Mouse (Mus musculus): ENCODE measurements around the gene Usp5. TPM values are rescaled to one million over a fixed set of nuclear protein-coding genes. Genes with fewer than 3 reads are reported as not detected.

The Usp5 gene
- polyA plus RNA-seq, 1 experiment from 2014 or later: 199 TPM

- 78% methylated on average over 2 of the region's 2 CpGs for WGBS
- Histone ChIP-seq H3K27ac (replicated peaks) (no peak overlapping the region), H3K9ac (replicated peaks) (no peak overlapping the region), H3K4me2 (no peak overlapping the region), H3K4me3 (replicated peaks) (no peak overlapping the region), H3K9me3 (replicated peaks) (no peaks in the 10 kb centered on the region), H3K4me1 (no peaks in the 10 kb centered on the region), H3K27me3 (replicated peaks) (no peaks in the 10 kb centered on the region), H3K36me3 (no peaks in the 10 kb centered on the region)
- ATAC-seq (ENCODE audit: low FRiP score): no peak
These were observed 33.1 kb downstream of the Usp5 start for GRCm38 (mm10) chr6:124796200-124796599.

GRCm38 (mm10) chr6:124795781-124796180 is 33.5 kb downstream of the Usp5 start:
- no peak for ATAC-seq (ENCODE audit: low FRiP score)
- Histone ChIP-seq H3K9ac (replicated peaks) (no peak overlapping the region), H3K27me3 (replicated peaks) (no peaks in the 10 kb centered on the region), H3K27ac (replicated peaks) (no peak overlapping the region), H3K4me1 (no peaks in the 10 kb centered on the region), H3K9me3 (replicated peaks) (no peaks in the 10 kb centered on the region), H3K36me3 (no peaks in the 10 kb centered on the region), H3K4me3 (replicated peaks) (no peak overlapping the region), H3K4me2 (no peak overlapping the region)
- WGBS: 61% methylated on average over 4 of the region's 4 CpGs

- no peak overlapping the region for H3K4me3 ChIP-seq (replicated peaks)
- H3K4me2 ChIP-seq: no peak overlapping the region
- H3K4me1 ChIP-seq: no peaks in the 10 kb centered on the region
- H3K27me3 ChIP-seq (replicated peaks): no peaks in the 10 kb centered on the region
- no peak for ATAC-seq (ENCODE audit: low FRiP score)
- no peak overlapping the region for H3K9ac ChIP-seq (replicated peaks)
- 87% methylated on average over 3 of the region's 3 CpGs for WGBS
- no peak overlapping the region for H3K27ac ChIP-seq (replicated peaks)
- H3K36me3 ChIP-seq: no peaks in the 10 kb centered on the region
- no peaks in the 10 kb centered on the region for H3K9me3 ChIP-seq (replicated peaks)
These were observed 37.4 kb downstream of the Usp5 start for GRCm38 (mm10) chr6:124791911-124792310.

GRCm38 (mm10) chr6:124790121-124790520 is 39.2 kb downstream of the Usp5 start:
- WGBS: 80% methylated on average over 4 of the region's 4 CpGs
- no peaks in the 10 kb centered on the region for H3K9me3 ChIP-seq (replicated peaks)
- no peaks in the 10 kb centered on the region for H3K36me3 ChIP-seq
- no peak overlapping the region for H3K4me3 ChIP-seq (replicated peaks)
- no peak overlapping the region for H3K9ac ChIP-seq (replicated peaks)
- H3K4me2 ChIP-seq: no peak overlapping the region
- no peaks in the 10 kb centered on the region for H3K4me1 ChIP-seq
- no peak for ATAC-seq (ENCODE audit: low FRiP score)
- H3K27ac ChIP-seq (replicated peaks): no peak overlapping the region
- no peaks in the 10 kb centered on the region for H3K27me3 ChIP-seq (replicated peaks)

- WGBS: 89% methylated on average over 4 of the region's 4 CpGs
- Histone ChIP-seq H3K9ac (replicated peaks) (no peak overlapping the region), H3K9me3 (replicated peaks) (no peaks in the 10 kb centered on the region), H3K36me3 (no peaks in the 10 kb centered on the region), H3K27ac (replicated peaks) (no peak overlapping the region), H3K4me2 (no peak overlapping the region), H3K4me1 (no peaks in the 10 kb centered on the region), H3K4me3 (replicated peaks) (no peak overlapping the region), H3K27me3 (replicated peaks) (no peaks in the 10 kb centered on the region)
- no peak for ATAC-seq (ENCODE audit: low FRiP score)
These were observed 39.8 kb downstream of the Usp5 start for GRCm38 (mm10) chr6:124789519-124789918.

- Histone ChIP-seq H3K9me3 (replicated peaks) (no peaks in the 10 kb centered on the region), H3K27me3 (replicated peaks) (no peaks in the 10 kb centered on the region), H3K4me3 (replicated peaks) (no peak overlapping the region), H3K4me2 (no peak overlapping the region), H3K27ac (replicated peaks) (no peak overlapping the region), H3K36me3 (no peaks in the 10 kb centered on the region), H3K9ac (replicated peaks) (no peak overlapping the region), H3K4me1 (peaks cover 1% of the 10 kb centered on the region; the same call in 1 of the 2 replicates)
- ATAC-seq (ENCODE audit: low FRiP score): no peak
- WGBS: 82% methylated on average over 10 of the region's 10 CpGs
These were observed 41.6 kb downstream of the Usp5 start for GRCm38 (mm10) chr6:124787722-124788121.

GRCm38 (mm10) chr6:124786756-124787420 is 42.4 kb downstream of the Usp5 start:
- no peak overlapping the region for H3K27ac ChIP-seq (replicated peaks)

GRCm38 (mm10) chr6:124782436-124782835 is 46.8 kb downstream of the Usp5 start:
- H3K4me3 ChIP-seq (replicated peaks): no peak overlapping the region
- 29% methylated on average over 6 of the region's 6 CpGs for WGBS

More at GRCm38 (mm10) chr6:124786756-124787420, 42.4 kb downstream of the Usp5 start:
- Histone ChIP-seq H3K36me3 (no peaks in the 10 kb centered on the region), H3K4me1 (peaks cover 6% of the 10 kb centered on the region; the same call in 1 of the 2 replicates), H3K27me3 (replicated peaks) (no peaks in the 10 kb centered on the region), H3K4me3 (replicated peaks) (no peak overlapping the region), H3K9ac (replicated peaks) (no peak overlapping the region), H3K4me2 (no peak overlapping the region), H3K9me3 (replicated peaks) (no peaks in the 10 kb centered on the region)
- 47% methylated on average over 8 of the region's 8 CpGs for WGBS
- ATAC-seq (ENCODE audit: low FRiP score): no peak

GRCm38 (mm10) chr6:124780917-124781316 is 48.4 kb downstream of the Usp5 start:
- H3K36me3 ChIP-seq: no peaks in the 10 kb centered on the region
- no peak overlapping the region for H3K4me2 ChIP-seq
- ATAC-seq (ENCODE audit: low FRiP score): no peak
- no peak overlapping the region for H3K27ac ChIP-seq (replicated peaks)
- peaks cover 22% of the 10 kb centered on the region for H3K4me1 ChIP-seq
- no peak overlapping the region for H3K4me3 ChIP-seq (replicated peaks)
- H3K9me3 ChIP-seq (replicated peaks): no peaks in the 10 kb centered on the region
- no peak overlapping the region for H3K9ac ChIP-seq (replicated peaks)
- WGBS: 85% methylated on average over 7 of the region's 7 CpGs
- 0 out of 2 replicates have a peak, but pooled peaks cover 4% of the 10 kb centered on the region for H3K27me3 ChIP-seq (replicated peaks)

More at GRCm38 (mm10) chr6:124782436-124782835, 46.8 kb downstream of the Usp5 start:
- no peak for ATAC-seq (ENCODE audit: low FRiP score)
- Histone ChIP-seq H3K9ac (replicated peaks) (no peak overlapping the region; the same call in 1 of the 2 replicates), H3K36me3 (no peaks in the 10 kb centered on the region), H3K9me3 (replicated peaks) (no peaks in the 10 kb centered on the region), H3K4me1 (peaks cover 22% of the 10 kb centered on the region), H3K27me3 (replicated peaks) (0 out of 2 replicates have a peak, but pooled peaks cover 4% of the 10 kb centered on the region), H3K4me2 (peak overlapping the region; percentile 13; the same call in 1 of the 2 replicates), H3K27ac (replicated peaks) (no peak overlapping the region)

GRCm38 (mm10) chr6:124779984-124780416 is 49.3 kb downstream of the Usp5 start:
- 5% methylated on average over 10 of the region's 10 CpGs for WGBS
- no peaks in the 10 kb centered on the region for H3K36me3 ChIP-seq
- 0 out of 2 replicates have a peak, but pooled peaks cover 4% of the 10 kb centered on the region for H3K27me3 ChIP-seq (replicated peaks)
- peaks cover 22% of the 10 kb centered on the region for H3K4me1 ChIP-seq
- ATAC-seq (ENCODE audit: low FRiP score): 0 out of 2 replicates have a peak, but pooled peaks have one; percentile 29
- no peak overlapping the region; the same call in 1 of the 2 replicates for H3K27ac ChIP-seq (replicated peaks)
- peak overlapping the region; percentile 32; the same call in 1 of the 2 replicates for H3K9ac ChIP-seq (replicated peaks)
- H3K4me3 ChIP-seq (replicated peaks): peak overlapping the region; percentile 39
- H3K4me2 ChIP-seq: peak overlapping the region; percentile 71
- no peaks in the 10 kb centered on the region for H3K9me3 ChIP-seq (replicated peaks)

- Histone ChIP-seq H3K4me2 (peak within 1 kb of the TSS; percentile 71), H3K4me1 (peaks cover 22% of the 10 kb centered on the region), H3K36me3 (no peaks in the 10 kb centered on the region), H3K27me3 (replicated peaks) (0 out of 2 replicates have a peak, but pooled peaks cover 4% of the 10 kb centered on the region), H3K27ac (replicated peaks) (no peak within 1 kb of the TSS; the same call in 1 of the 2 replicates), H3K9ac (replicated peaks) (peak within 1 kb of the TSS; percentile 32; the same call in 1 of the 2 replicates), H3K4me3 (replicated peaks) (peak within 1 kb of the TSS; percentile 39), H3K9me3 (replicated peaks) (no peaks in the 10 kb centered on the region)
- peak; percentile 62; the same call in 1 of the 2 replicates for ATAC-seq (ENCODE audit: low FRiP score)
- 3% methylated on average over 23 of the region's 23 CpGs for WGBS
These were observed 49.9 kb downstream of the Usp5 start, which contains the start of gene Lrrc23 for GRCm38 (mm10) chr6:124779222-124779983. TSS of gene Lrrc23 (minus strand) at chr6:124779727.

Data from neural tube, embryonic 15.5 days (tissue).